Mouse (Mus musculus) ES-Bruce4 (cell line): ENCODE data around the gene Tnpo2. TPM values are rescaled to one million over a fixed set of nuclear protein-coding genes. Genes with fewer than 3 reads are reported as not detected.

ENCODE experiments used
- H3K27ac ChIP-seq: 2 replicates; pipeline ENCODE4 v1.5.1; 2012; ENCODE audit warnings: low read length, inconsistent platforms; ENCODE audit not compliant: insufficient read depth
- H3K27me3 ChIP-seq: 2 replicates; pipeline ENCODE4 v1.6.1; 2012; ENCODE audit warnings: mild to moderate bottlenecking, low read length, inconsistent platforms; ENCODE audit not compliant: control insufficient read depth, poor library complexity, insufficient read depth, severe bottlenecking
- H3K36me3 ChIP-seq: 2 replicates; pipeline ENCODE4 v1.6.1; 2012; ENCODE audit warnings: inconsistent platforms, mild to moderate bottlenecking, low read length, moderate library complexity; ENCODE audit not compliant: control insufficient read depth, poor library complexity, insufficient read depth, severe bottlenecking
- H3K4me1 ChIP-seq: one replicate; pipeline ENCODE4 v1.8.1; 2011; ENCODE audit warnings: low read length; ENCODE audit not compliant: control insufficient read depth, insufficient read depth
- H3K4me3 ChIP-seq: 2 replicates; pipeline ENCODE4 v1.5.1; 2011; ENCODE audit warnings: low read depth, mild to moderate bottlenecking, low read length
- H3K9ac ChIP-seq: 2 replicates; pipeline ENCODE4 v1.6.1; 2012; ENCODE audit warnings: low read depth, mild to moderate bottlenecking, inconsistent platforms; ENCODE audit not compliant: poor library complexity, severe bottlenecking
- H3K9me3 ChIP-seq: replicated peaks from 2 replicates; pipeline ENCODE4 v1.6.1; 2012; ENCODE audit warnings: mild to moderate bottlenecking, low read length, inconsistent platforms; ENCODE audit not compliant: control insufficient read depth, poor library complexity, insufficient read depth, severe bottlenecking
- CTCF ChIP-seq: IDR thresholded peaks from one replicate; pipeline ENCODE4 v1.8.1; 2011; ENCODE audit warnings: low read depth, low read length
- EP300 ChIP-seq: IDR thresholded peaks from 2 replicates; pipeline ENCODE4 v1.6.1; 2011; ENCODE audit warnings: low read depth, low read length; ENCODE audit not compliant: insufficient read depth
- POLR2A ChIP-seq: IDR thresholded peaks from one replicate; pipeline ENCODE4 v1.8.1; 2011; ENCODE audit warnings: low read length; ENCODE audit not compliant: insufficient read depth
- polyA plus RNA-seq: library from polyadenylated mRNA; stranded (reverse); fragments of >200 nt; gene quantifications from 2 replicates; pipeline ENCODE4 v1.2.4, GENCODE M21; 2011; ENCODE audit warnings: low read depth; ENCODE audit not compliant: missing spikeins, insufficient read depth, insufficient read length

The Tnpo2 gene
- 193 and 195 TPM in 2 replicates for polyA plus RNA-seq

- Histone ChIP-seq H3K4me1 (no peaks in the 10 kb centered on the region), H3K36me3 (peaks cover 31% of the 10 kb centered on the region), H3K9me3 (no peaks in the 10 kb centered on the region), H3K27me3 (no peaks in the 10 kb centered on the region), H3K9ac (peak within 1 kb of the TSS; percentile 99), H3K27ac (peak within 1 kb of the TSS; percentile 95), H3K4me3 (peak within 1 kb of the TSS; percentile 98)
- TF ChIP-seq EP300 (0 out of 2 replicates have a peak, but pooled peaks have one; percentile 34), POLR2A (peak; percentile 41), CTCF (no peak)
Observed at GRCm38 (mm10) chr8:85036718-85037365, at the start of gene Tnpo2. TSS of gene Tnpo2 (plus strand) at chr8:85036915.

GRCm38 (mm10) chr8:84987388-84987787, 49.3 kb upstream of the Tnpo2 start:
- H3K9me3 ChIP-seq: no peaks in the 10 kb centered on the region
- H3K9ac ChIP-seq: no peak overlapping the region
- H3K4me1 ChIP-seq: peaks cover 8% of the 10 kb centered on the region
- TF ChIP-seq POLR2A (no peak), CTCF (no peak), EP300 (no peak)
- peak overlapping the region; percentile 57 for H3K27ac ChIP-seq
- no peaks in the 10 kb centered on the region; the same call in 1 of the 2 replicates for H3K36me3 ChIP-seq
- H3K27me3 ChIP-seq: no peaks in the 10 kb centered on the region
- no peak overlapping the region for H3K4me3 ChIP-seq

- H3K27me3 ChIP-seq: no peaks in the 10 kb centered on the region
- H3K36me3 ChIP-seq: peaks cover under 1% of the 10 kb centered on the region
- no peak overlapping the region for H3K4me3 ChIP-seq
- no peaks in the 10 kb centered on the region for H3K9me3 ChIP-seq
- TF ChIP-seq POLR2A: no peak
- peak; percentile 90 for TF ChIP-seq EP300
- H3K9ac ChIP-seq: no peak overlapping the region
- peak overlapping the region; percentile 57 for H3K27ac ChIP-seq
- H3K4me1 ChIP-seq: peaks cover 6% of the 10 kb centered on the region
Observed at GRCm38 (mm10) chr8:84987903-84988302, 48.8 kb upstream of the Tnpo2 start.

- peaks cover 4% of the 10 kb centered on the region for H3K36me3 ChIP-seq
- H3K27ac ChIP-seq: peak overlapping the region; percentile 80
- peak overlapping the region; percentile 20 for H3K4me3 ChIP-seq
- H3K9ac ChIP-seq: peak overlapping the region; percentile 73
- peaks cover 6% of the 10 kb centered on the region for H3K4me1 ChIP-seq
- no peak for TF ChIP-seq POLR2A
- 0 out of 2 replicates have a peak, but pooled peaks have one; percentile 35 for TF ChIP-seq EP300
- no peaks in the 10 kb centered on the region for H3K9me3 ChIP-seq
- H3K27me3 ChIP-seq: no peaks in the 10 kb centered on the region
Observed at GRCm38 (mm10) chr8:84989311-84989731, 47.4 kb upstream of the Tnpo2 start.

- TF ChIP-seq POLR2A (no peak), EP300 (peak; percentile 89), CTCF (peak; percentile 86)
- Histone ChIP-seq H3K9me3 (no peaks in the 10 kb centered on the region), H3K36me3 (peaks cover 5% of the 10 kb centered on the region), H3K27ac (peak overlapping the region; percentile 85), H3K4me3 (peak overlapping the region; percentile 71), H3K4me1 (peaks cover 3% of the 10 kb centered on the region), H3K27me3 (no peaks in the 10 kb centered on the region), H3K9ac (peak overlapping the region; percentile 73)
Observed at GRCm38 (mm10) chr8:84989810-84990209, 46.9 kb upstream of the Tnpo2 start.

- Histone ChIP-seq H3K9me3 (no peaks in the 10 kb centered on the region), H3K9ac (peak within 1 kb of the TSS; percentile 73), H3K36me3 (peaks cover 10% of the 10 kb centered on the region), H3K4me1 (peaks cover 5% of the 10 kb centered on the region), H3K27ac (peak within 1 kb of the TSS; percentile 85), H3K4me3 (peak within 1 kb of the TSS; percentile 76), H3K27me3 (no peaks in the 10 kb centered on the region)
- peak; percentile 81 for TF ChIP-seq EP300
- peak; percentile 48 for TF ChIP-seq POLR2A
- TF ChIP-seq CTCF: peak; percentile 99
Observed at GRCm38 (mm10) chr8:84990349-84990748, 46.4 kb upstream of the Tnpo2 start, which contains the start of gene Hook2. TSS of gene Hook2 (plus strand) at chr8:84990603.
